Mouse (Mus musculus): ENCODE measurements around the gene Ildr2.

DNA sequence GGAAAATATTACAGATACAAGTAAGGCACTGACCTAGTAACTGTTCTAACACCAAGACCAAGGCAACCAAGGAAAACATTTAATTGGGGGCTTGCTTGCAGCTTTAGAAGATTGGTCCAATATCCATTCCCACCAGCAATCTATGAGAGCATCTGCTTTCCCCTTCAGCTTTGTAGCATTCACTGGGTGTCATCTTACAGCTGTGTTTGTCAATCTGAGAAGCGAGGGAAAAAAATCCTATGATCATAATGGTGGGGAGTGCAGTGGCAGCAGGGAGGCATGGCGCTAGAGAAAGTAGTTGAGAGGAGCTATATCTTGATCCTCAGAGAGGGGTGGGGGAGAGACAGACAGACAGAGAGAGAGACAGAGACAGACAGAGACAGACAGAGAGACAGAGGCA, 88.1 kb downstream of the Ildr2 start:
- TF ChIP-seq POLR2A (IDR thresholded peaks at IDR 0.05; ENCODE audit: insufficient read length, low read depth) (no peak), TCF3 (IDR thresholded peaks at IDR 0.05; ENCODE audit: insufficient read length, low read depth) (no peak), MAX (IDR thresholded peaks at IDR 0.05; ENCODE audit: low read depth) (no peak), E2F4 (IDR thresholded peaks at IDR 0.05; ENCODE audit: insufficient read depth) (no peak), USF1 (IDR thresholded peaks at IDR 0.05; ENCODE audit: low read depth) (no peak)

All from myocyte (in vitro differentiated cells).